Comparison of ENCODE assay signal across 14 mouse cellular contexts in the genomic region with DNA sequence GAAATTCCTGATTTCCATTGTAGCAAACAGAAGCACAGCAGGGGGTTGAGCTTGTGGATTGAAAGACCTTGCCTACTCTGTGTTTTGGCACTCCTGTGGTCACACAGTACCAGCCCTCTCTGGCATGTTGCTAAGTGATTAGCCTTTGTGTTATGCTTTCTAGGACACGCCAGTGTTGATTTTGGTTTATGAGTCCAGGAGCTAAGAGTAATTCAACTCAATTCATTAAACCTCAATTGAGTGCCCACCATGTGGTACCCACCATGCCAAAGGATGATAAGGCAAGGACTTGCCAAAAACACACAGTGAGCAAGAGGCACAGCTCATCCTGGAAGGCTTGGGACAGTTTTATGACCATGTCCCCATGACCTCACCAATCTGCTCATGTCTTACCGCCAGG.
DNase-seq lines count a peak whose midpoint lies in the region; ATAC-seq lines count a peak whose summit lies in the region.
"Had no signal": no experiment of that assay in that cellular context is flagged by ENCODE, and none has a peak within 500 bp of the region (broad histone marks: within the 10 kb centered on the region; RNA-seq: fewer than 3 reads in every experiment).

No protein-coding gene starts in this region.

- no peak overlapping the region for H3K27ac ChIP-seq in forebrain, embryonic 16.5 days (ENCODE audit: low read length)
- H3K27ac ChIP-seq in neural tube, embryonic 14.5 days (ENCODE audit: low read depth, low read length) = no peak overlapping the region
- H3K27ac ChIP-seq: embryonic facial prominence, embryonic 12.5 days; kidney, postnatal 0 days; limb, embryonic 15.5 days had no signal

- peak; percentile 71 for DNase-seq in left cerebral cortex, postnatal 4 days
- no peak for DNase-seq in left cerebral cortex, adult 9 months (ENCODE audit: low spot score in 2 of 2)
- peak; percentile 10 for DNase-seq in brain, embryonic 18.5 days (ENCODE audit: low read depth, low spot score)
- DNase-seq in urinary bladder, postnatal 36 days (ENCODE audit: low spot score in 2 of 2) = no peak
- DNase-seq in thymus, adult 18-20 months = no peak
- DNase-seq: adrenal gland, adult 8-10 months; cerebellum, adult 11 months; layer of hippocampus, adult 9-11 months; lung, postnatal 10 days had no signal

- 10% methylated on average over 2 of the region's 2 CpGs for WGBS in forebrain, embryonic 16.5 days
- WGBS in neural tube, embryonic 14.5 days = 9% methylated on average over 2 of the region's 2 CpGs

- peak; percentile 80 for ATAC-seq in forebrain, embryonic 16.5 days
- ATAC-seq in neural tube, embryonic 14.5 days (ENCODE audit: low read depth) = peak; percentile 83

- peaks cover 27% of the 10 kb centered on the region for H3K27me3 ChIP-seq in forebrain, embryonic 16.5 days (replicated peaks; ENCODE audit: control insufficient read depth, insufficient read depth, low read length)
- H3K27me3 ChIP-seq in neural tube, embryonic 14.5 days (ENCODE audit: control insufficient read depth, insufficient read depth, low read length) = peaks cover 2% of the 10 kb centered on the region; the same call in 1 of the 2 replicates
- H3K27me3 ChIP-seq: embryonic facial prominence, embryonic 12.5 days; limb, embryonic 15.5 days had no signal

- intact Hi-C loops in left cerebral cortex, postnatal 4 days (cut with DNase I) = no loop called here

- no peaks in the 10 kb centered on the region for H3K36me3 ChIP-seq in forebrain, embryonic 16.5 days (ENCODE audit: control insufficient read depth, insufficient read depth)
- H3K36me3 ChIP-seq in neural tube, embryonic 14.5 days (ENCODE audit: control insufficient read depth, insufficient read depth, low read length) = no peaks in the 10 kb centered on the region
- H3K36me3 ChIP-seq: embryonic facial prominence, embryonic 12.5 days; limb, embryonic 15.5 days had no signal

- H3K4me3 ChIP-seq in forebrain, embryonic 16.5 days (replicated peaks; ENCODE audit: low read length) = no peak overlapping the region
- no peak overlapping the region for H3K4me3 ChIP-seq in neural tube, embryonic 14.5 days (ENCODE audit: low read depth, low read length)
- H3K4me3 ChIP-seq: embryonic facial prominence, embryonic 12.5 days; limb, embryonic 15.5 days had no signal

- 0 out of 2 replicates have a peak, but pooled peaks cover 2% of the 10 kb centered on the region for H3K4me1 ChIP-seq in forebrain, embryonic 16.5 days (replicated peaks; ENCODE audit: control insufficient read depth, insufficient read depth, low read length)
- H3K4me1 ChIP-seq in neural tube, embryonic 14.5 days (ENCODE audit: control insufficient read depth, insufficient read depth, low read length) = no peaks in the 10 kb centered on the region

- no peaks in the 10 kb centered on the region for H3K9me3 ChIP-seq in forebrain, embryonic 16.5 days (ENCODE audit: control insufficient read depth, low read length)
- H3K9me3 ChIP-seq in neural tube, embryonic 14.5 days (ENCODE audit: control insufficient read depth, low read length) = no peaks in the 10 kb centered on the region
- H3K9me3 ChIP-seq: embryonic facial prominence, embryonic 12.5 days; limb, embryonic 15.5 days had no signal

- H3K9ac ChIP-seq in forebrain, embryonic 16.5 days (replicated peaks; ENCODE audit: low read depth, low read length) = no peak overlapping the region
- no peak overlapping the region for H3K9ac ChIP-seq in neural tube, embryonic 14.5 days (replicated peaks; ENCODE audit: low read depth, low read length)
- H3K9ac ChIP-seq: embryonic facial prominence, embryonic 12.5 days; limb, embryonic 15.5 days had no signal

- H3K4me2 ChIP-seq in forebrain, embryonic 16.5 days (ENCODE audit: low read length) = no peak overlapping the region
- H3K4me2 ChIP-seq in neural tube, embryonic 14.5 days (ENCODE audit: low read depth, low read length) = no peak overlapping the region
- H3K4me2 ChIP-seq: embryonic facial prominence, embryonic 12.5 days; limb, embryonic 15.5 days had no signal

Comparison
In these comparisons a context has a peak if more than half of its experiments do, and no peak if none do; other contexts are left out.
1. DNase-seq: peak in left cerebral cortex, postnatal 4 days (single experiment) and brain, embryonic 18.5 days (single experiment); none in left cerebral cortex, adult 9 months (0 of 2), urinary bladder, postnatal 36 days (0 of 2) and thymus, adult 18-20 months (0 of 2).